Mouse (Mus musculus): ENCODE results near the gene Mgll.

Gene Mgll

DNA sequence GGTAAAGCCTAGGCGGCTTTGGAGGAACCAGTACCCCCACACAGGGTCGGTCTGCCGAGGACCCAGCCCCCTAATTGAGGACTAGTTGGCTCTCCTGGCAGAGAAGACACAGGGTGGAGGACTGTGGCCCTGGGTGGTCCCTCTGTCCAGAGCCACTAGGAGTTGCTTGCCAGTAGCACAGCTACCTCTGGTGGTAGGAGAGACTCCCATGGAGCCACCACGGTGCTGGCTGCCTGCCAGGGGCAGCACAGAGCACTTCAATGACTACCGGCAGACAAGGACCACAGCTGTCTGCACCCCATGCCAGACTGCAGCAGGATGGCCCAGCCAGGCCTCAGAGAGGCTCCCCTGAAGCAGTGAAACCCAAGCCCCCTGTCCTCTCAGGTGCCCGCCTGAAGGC is 102.3 kb downstream of the Mgll start:
- in situ Hi-C loops (cut with MboI; ENCODE audit: low sequenced_read_pairs), result no loop called here

GRCm38 (mm10) chr6:88826965-88827364 is 102.8 kb downstream of the Mgll start:
- in situ Hi-C loops (cut with MboI; ENCODE audit: low sequenced_read_pairs), result no loop called here

DNA sequence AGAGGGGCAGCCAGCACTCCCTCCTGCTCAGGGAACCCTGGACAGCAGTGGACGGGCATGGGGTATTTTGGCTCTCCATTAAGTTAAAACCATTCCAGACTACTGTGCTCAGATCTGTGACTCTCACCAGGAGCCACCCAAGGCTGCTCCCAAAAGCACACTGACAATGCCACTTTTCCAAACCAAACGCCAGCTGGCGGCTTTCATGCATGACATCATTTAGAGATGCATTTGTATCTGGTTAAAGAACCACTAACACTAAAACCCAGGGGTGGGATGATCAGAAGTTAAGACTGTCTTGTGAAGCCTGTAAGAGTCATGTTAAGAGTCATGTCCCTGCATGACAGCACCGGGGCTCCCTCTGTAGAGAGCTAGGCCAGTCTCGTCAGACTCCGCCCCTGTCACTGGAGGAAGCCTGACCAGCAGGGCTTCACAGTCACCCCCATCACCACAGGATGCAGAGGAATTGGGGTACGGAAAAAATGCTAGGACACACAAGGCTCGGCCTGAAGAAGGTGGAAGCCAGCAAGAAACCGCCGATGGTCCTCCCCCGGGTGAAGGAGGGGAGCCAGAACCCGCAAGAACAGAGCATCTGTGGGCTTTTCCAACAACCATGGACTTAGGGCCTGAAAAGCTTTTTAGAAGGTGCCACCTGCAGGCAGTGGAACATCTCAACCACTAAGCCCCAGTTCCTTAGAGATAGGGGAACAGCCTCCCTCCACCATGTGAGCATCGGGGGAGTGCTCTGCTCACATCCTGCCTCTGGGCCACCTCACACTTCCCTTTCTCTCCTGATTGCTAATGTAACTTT is 103.4 kb downstream of the Mgll start:
- in situ Hi-C loops (cut with MboI; ENCODE audit: low sequenced_read_pairs), result no loop called here

- in situ Hi-C loops (cut with MboI; ENCODE audit: low sequenced_read_pairs), result no loop called here
These were observed 104.2 kb downstream of the Mgll start for GRCm38 (mm10) chr6:88828206-88829009.

GRCm38 (mm10) chr6:88829579-88829978 is 105.4 kb downstream of the Mgll start:
- in situ Hi-C loops (cut with MboI; ENCODE audit: low sequenced_read_pairs), result no loop called here

GRCm38 (mm10) chr6:88830112-88830702 is 106.0 kb downstream of the Mgll start:
- in situ Hi-C loops (cut with MboI; ENCODE audit: low sequenced_read_pairs), result no loop called here

DNA sequence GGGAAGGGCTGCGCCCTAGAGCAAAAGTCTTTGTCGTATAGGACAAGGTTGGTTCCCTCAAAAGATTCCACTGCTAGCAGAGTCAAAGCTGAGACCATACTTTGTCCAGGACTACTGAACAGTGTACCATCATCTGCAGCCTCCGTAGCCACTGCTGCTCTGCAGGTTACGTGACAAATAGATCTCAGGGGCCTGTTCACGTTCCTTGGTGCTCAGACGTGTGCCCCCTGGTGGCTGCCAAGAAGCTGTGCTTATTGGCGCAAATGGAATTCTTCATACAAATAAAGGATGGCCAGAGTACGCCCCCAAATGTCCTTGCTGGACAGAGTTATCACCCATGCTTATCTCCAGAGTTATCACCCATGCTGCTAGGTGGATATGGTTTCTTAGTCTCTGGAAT is 107.2 kb downstream of the Mgll start:
- in situ Hi-C loops (cut with MboI; ENCODE audit: low sequenced_read_pairs), result no loop called here

DNA sequence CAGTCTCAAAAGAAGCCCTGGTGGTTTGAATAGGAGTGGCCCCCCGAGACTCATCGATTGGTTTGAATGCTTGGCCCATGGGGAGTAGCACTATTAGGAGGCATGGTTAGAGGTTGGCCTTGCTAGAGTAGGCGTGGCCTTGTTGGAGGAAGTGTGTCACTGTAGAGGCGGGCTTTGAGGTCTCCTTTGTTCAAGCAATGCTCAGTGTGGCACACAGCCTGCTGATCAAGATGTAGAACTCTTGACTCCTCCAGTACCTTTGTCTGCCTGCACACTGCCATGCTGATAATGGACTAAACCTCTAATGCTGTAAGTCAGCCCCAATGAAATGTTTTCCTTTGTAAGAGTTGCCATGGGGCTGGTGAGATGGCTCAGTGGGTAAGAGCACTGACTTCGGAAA is 108.5 kb downstream of the Mgll start:
- in situ Hi-C loops (cut with MboI; ENCODE audit: low sequenced_read_pairs), result no loop called here

DNA sequence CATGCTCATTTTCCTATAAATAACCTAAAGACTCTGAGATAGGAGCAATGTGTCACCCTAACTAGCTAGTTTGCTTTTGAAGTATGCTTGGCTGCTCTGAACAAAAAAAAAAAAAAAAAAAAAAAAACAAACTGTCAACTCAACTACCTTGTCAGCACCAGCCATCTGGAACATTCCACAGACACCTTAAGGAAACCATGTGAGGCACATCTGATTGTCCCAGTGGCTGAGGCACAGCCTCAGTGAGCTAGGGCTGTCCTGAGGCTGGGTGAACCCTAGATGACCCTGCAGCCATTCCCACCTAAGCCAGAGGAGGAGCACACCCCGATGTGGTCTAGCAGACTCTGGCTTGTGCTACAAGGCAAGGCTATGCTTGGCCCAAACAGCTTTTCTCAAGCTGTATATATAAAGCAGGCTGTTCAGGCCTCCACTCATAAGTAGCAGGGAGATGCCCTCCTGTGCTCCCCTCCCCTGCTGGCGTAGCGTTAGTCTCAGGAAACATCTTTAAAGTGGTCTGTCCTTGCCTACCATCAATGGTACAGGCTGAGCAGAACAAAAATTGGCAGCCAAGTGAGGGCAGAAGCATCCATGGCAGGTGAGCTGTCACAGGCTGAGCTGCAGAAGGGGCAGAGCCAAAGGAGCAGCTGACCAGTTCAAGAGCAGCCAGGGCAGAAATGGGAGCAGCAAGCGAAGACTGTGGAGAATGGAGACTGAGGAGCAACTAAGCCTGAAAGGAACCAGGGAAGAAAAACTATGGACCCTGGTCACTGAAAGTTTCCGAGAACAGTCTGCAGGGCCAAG is 109.3 kb downstream of the Mgll start:
- in situ Hi-C loops (cut with MboI; ENCODE audit: low sequenced_read_pairs), result no loop called here

- in situ Hi-C loops (cut with MboI; ENCODE audit: low sequenced_read_pairs), result no loop called here
These were observed 110.8 kb downstream of the Mgll start for GRCm38 (mm10) chr6:88835047-88835446.

DNA sequence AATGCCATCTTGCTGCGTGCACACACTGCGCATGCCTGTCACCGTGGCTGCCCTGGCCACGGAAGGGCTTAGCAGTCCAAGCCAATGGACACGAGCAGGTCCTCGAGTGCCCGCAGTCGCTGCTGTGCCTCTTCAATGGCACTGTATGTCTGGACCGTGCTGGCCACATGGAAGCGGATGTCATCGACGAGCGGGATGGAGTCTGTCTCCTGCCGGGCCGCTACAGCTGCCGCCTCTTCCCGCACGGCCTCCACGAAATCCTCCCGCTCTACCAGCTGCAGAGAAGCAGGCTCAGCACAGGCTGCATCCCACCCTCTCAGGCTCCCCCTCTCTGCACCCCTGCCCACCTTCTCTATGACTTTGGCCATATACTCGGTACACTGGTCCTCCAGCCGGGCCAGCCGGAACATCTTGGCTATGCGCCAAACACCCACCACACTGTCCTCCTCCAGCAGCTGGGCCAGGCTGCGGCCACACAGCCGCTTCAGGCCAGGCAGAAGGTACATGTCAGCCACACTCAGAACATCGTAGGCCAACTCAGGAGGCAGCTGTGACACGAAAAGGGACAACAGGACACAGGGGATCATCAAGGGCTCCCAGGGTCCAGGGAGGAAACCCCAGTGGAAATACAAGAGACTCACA is 112.1 kb downstream of the Mgll start:
- in situ Hi-C loops (cut with MboI; ENCODE audit: low sequenced_read_pairs), result no loop called here

DNA sequence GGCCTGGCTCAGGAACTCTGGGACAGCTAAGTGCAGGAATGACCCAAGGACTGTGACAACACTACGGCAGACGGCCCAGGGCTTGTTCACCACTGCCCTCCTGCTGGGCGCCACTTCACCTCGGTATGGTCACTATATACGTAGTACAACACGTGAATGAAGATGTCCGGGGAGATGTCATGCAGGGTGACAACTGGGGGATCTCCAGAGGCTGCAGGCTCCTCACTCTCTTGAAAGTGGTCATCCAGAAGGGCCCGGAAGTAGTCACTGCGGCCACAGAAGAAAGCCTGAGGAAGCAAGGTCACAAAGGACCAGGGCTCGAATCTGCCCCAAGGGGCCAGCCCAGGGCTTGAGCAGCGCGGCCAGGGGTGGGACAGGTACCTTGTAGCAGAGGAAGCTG is 113.8 kb downstream of the Mgll start:
- in situ Hi-C loops (cut with MboI; ENCODE audit: low sequenced_read_pairs), result no loop called here

- in situ Hi-C loops (cut with MboI; ENCODE audit: low sequenced_read_pairs), result no loop called here
These were observed 114.4 kb downstream of the Mgll start for GRCm38 (mm10) chr6:88838613-88839012.

DNA sequence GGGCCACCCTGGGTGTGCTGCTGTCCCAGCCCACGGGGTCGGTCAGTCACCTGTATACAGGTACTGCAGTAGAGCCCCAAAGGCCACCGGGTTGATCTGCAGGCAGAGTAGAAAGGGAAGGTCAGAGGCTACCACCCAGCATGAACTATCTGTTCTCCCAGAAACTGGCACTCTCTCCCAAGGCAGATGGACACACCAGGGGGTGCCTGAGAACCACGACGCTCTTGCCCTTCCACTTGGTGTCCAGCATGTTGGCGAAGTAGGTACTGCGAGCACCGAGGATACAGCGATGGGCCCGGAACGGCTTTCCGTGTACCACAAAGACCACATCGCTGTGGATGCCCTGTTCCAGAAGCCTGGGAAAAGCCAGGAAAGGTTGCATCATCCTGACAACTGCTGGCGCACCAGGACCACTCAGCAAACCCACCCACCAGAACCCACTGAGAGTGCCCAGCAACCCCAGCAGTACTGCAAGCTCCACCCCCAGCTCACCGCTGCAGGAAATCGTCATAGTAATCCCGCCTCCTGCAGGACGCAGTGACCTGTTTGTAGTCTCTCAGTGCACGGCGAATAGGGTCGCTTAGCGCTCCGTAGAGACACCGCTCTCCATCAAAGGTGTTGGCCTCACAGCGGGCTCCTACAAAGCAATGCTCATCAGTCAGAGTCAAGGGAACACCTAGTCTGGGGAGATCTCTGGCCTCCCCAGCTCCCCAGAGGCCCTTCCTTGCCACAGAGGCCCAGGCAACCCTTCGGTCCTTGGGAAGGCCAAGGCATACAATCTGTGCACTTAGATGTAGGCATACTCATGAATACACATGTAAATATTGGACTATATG is 115.1 kb downstream of the Mgll start:
- in situ Hi-C loops (cut with MboI; ENCODE audit: low sequenced_read_pairs), result no loop called here

GRCm38 (mm10) chr6:88840211-88840610 is 116.0 kb downstream of the Mgll start:
- in situ Hi-C loops (cut with MboI; ENCODE audit: low sequenced_read_pairs), result no loop called here

GRCm38 (mm10) chr6:88840791-88841513 is 116.7 kb downstream of the Mgll start:
- in situ Hi-C loops (cut with MboI; ENCODE audit: low sequenced_read_pairs), result no loop called here

GRCm38 (mm10) chr6:88841514-88841780 is 117.2 kb downstream of the Mgll start:
- in situ Hi-C loops (cut with MboI; ENCODE audit: low sequenced_read_pairs), result no loop called here

- in situ Hi-C loops (cut with MboI; ENCODE audit: low sequenced_read_pairs), result no loop called here
These were observed 117.8 kb downstream of the Mgll start, which contains the start of gene Abtb1 for GRCm38 (mm10) chr6:88841781-88842689. TSS of gene Abtb1 (minus strand) at chr6:88841984.

Measured in CH12F3 (cell line).